Mouse (Mus musculus): ENCODE results near the gene Gm10518. TPM values are rescaled to one million over a fixed set of nuclear protein-coding genes. Genes with fewer than 3 reads are reported as not detected.
A peak's percentile ranks its signal among the peaks of the same experiment; 100 is the strongest.
"Not testable (repeated sequence)": the region's sequence is repeated elsewhere in the genome, so short reads cannot be mapped to it uniquely, and the experiment has no call there.

Gm10518 gene
- polyA plus RNA-seq, 1 experiment: not detected

- TF ChIP-seq TAL1 (IDR thresholded peaks at IDR 0.05; ENCODE audit: low read length): peak; percentile 44; the same call in 2 of the 3 replicates
- TF ChIP-seq GATA1 (IDR thresholded peaks at IDR 0.05; ENCODE audit: low read length): peak; percentile 88
- Histone ChIP-seq H3K27me3 (ENCODE audit: control insufficient read depth) (no peaks in the 10 kb centered on the region), H3K36me3 (ENCODE audit: control insufficient read depth) (peaks cover 27% of the 10 kb centered on the region), H3K4me3 (replicated peaks) (peak within 1 kb of the TSS; percentile 98), H3K9me3 (ENCODE audit: control insufficient read depth, low read length) (no peaks in the 10 kb centered on the region), H3K4me1 (ENCODE audit: control insufficient read depth) (peaks cover 78% of the 10 kb centered on the region)
These were observed 450 bp downstream of the Gm10518 start, which contains the start of gene Ahctf1 for GRCm38 (mm10) chr1:179803513-179804139. TSS of gene Ahctf1 (minus strand) at chr1:179803680.

- H3K27me3 ChIP-seq (ENCODE audit: control insufficient read depth): no peaks in the 10 kb centered on the region
- peak overlapping the region; percentile 98 for H3K4me3 ChIP-seq (replicated peaks)
- H3K4me1 ChIP-seq (ENCODE audit: control insufficient read depth): peaks cover 78% of the 10 kb centered on the region
- H3K9me3 ChIP-seq (ENCODE audit: control insufficient read depth, low read length): no peaks in the 10 kb centered on the region
- peaks cover 20% of the 10 kb centered on the region for H3K36me3 ChIP-seq (ENCODE audit: control insufficient read depth)
- TF ChIP-seq GATA1 (IDR thresholded peaks at IDR 0.05; ENCODE audit: low read length): no peak
- peak; percentile 63 for TF ChIP-seq TAL1 (IDR thresholded peaks at IDR 0.05; ENCODE audit: low read length)
These were observed 1.1 kb downstream of the Gm10518 start for GRCm38 (mm10) chr1:179804140-179804881.

GRCm38 (mm10) chr1:179805751-179806150 lies 2.6 kb downstream of the Gm10518 start:
- Histone ChIP-seq H3K9me3 (ENCODE audit: control insufficient read depth, low read length) (no peaks in the 10 kb centered on the region), H3K4me1 (ENCODE audit: control insufficient read depth) (peaks cover 73% of the 10 kb centered on the region)
- TF ChIP-seq GATA1 (IDR thresholded peaks at IDR 0.05; ENCODE audit: low read length): no peak

GRCm38 (mm10) chr1:179807468-179807867 lies 4.3 kb downstream of the Gm10518 start:
- no peaks in the 10 kb centered on the region for H3K36me3 ChIP-seq (ENCODE audit: control insufficient read depth)
- no peak overlapping the region for H3K4me3 ChIP-seq (replicated peaks)
- no peak for TF ChIP-seq TAL1 (IDR thresholded peaks at IDR 0.05; ENCODE audit: low read length)
- no peak for TF ChIP-seq GATA1 (IDR thresholded peaks at IDR 0.05; ENCODE audit: low read length)
- H3K9me3 ChIP-seq (ENCODE audit: control insufficient read depth, low read length): no peaks in the 10 kb centered on the region
- H3K4me1 ChIP-seq (ENCODE audit: control insufficient read depth): peaks cover 67% of the 10 kb centered on the region
- H3K27me3 ChIP-seq (ENCODE audit: control insufficient read depth): no peaks in the 10 kb centered on the region

More at GRCm38 (mm10) chr1:179805751-179806150, 2.6 kb downstream of the Gm10518 start:
- Histone ChIP-seq H3K36me3 (ENCODE audit: control insufficient read depth) (peaks cover 7% of the 10 kb centered on the region), H3K27me3 (ENCODE audit: control insufficient read depth) (no peaks in the 10 kb centered on the region), H3K4me3 (replicated peaks) (no peak overlapping the region)

- no peaks in the 10 kb centered on the region for H3K36me3 ChIP-seq (ENCODE audit: control insufficient read depth)
- no peaks in the 10 kb centered on the region for H3K27me3 ChIP-seq (ENCODE audit: control insufficient read depth)
- TF ChIP-seq TAL1 (IDR thresholded peaks at IDR 0.05; ENCODE audit: low read length) (no peak), GATA1 (IDR thresholded peaks at IDR 0.05; ENCODE audit: low read length) (no peak)
- H3K4me3 ChIP-seq (replicated peaks): no peak overlapping the region
- peaks cover 75% of the 10 kb centered on the region for H3K4me1 ChIP-seq (ENCODE audit: control insufficient read depth)
- no peaks in the 10 kb centered on the region for H3K9me3 ChIP-seq (ENCODE audit: control insufficient read depth, low read length)
These were observed 5.1 kb downstream of the Gm10518 start for GRCm38 (mm10) chr1:179808300-179808699.

- H3K9me3 ChIP-seq (ENCODE audit: control insufficient read depth, low read length): no peaks in the 10 kb centered on the region
- peaks cover 51% of the 10 kb centered on the region for H3K4me1 ChIP-seq (ENCODE audit: control insufficient read depth)
- no peak overlapping the region for H3K4me3 ChIP-seq (replicated peaks)
- no peaks in the 10 kb centered on the region for H3K27me3 ChIP-seq (ENCODE audit: control insufficient read depth)
- TF ChIP-seq GATA1 (IDR thresholded peaks at IDR 0.05; ENCODE audit: low read length): no peak
- no peak for TF ChIP-seq TAL1 (IDR thresholded peaks at IDR 0.05; ENCODE audit: low read length)
- H3K36me3 ChIP-seq (ENCODE audit: control insufficient read depth): no peaks in the 10 kb centered on the region
These were observed 10.2 kb downstream of the Gm10518 start for GRCm38 (mm10) chr1:179813385-179813784.

- Histone ChIP-seq H3K4me3 (replicated peaks) (no peak overlapping the region), H3K9me3 (ENCODE audit: control insufficient read depth, low read length) (no peaks in the 10 kb centered on the region), H3K4me1 (ENCODE audit: control insufficient read depth) (peaks cover 46% of the 10 kb centered on the region), H3K36me3 (ENCODE audit: control insufficient read depth) (no peaks in the 10 kb centered on the region), H3K27me3 (ENCODE audit: control insufficient read depth) (no peaks in the 10 kb centered on the region)
- TF ChIP-seq TAL1 (IDR thresholded peaks at IDR 0.05; ENCODE audit: low read length) (no peak), GATA1 (IDR thresholded peaks at IDR 0.05; ENCODE audit: low read length) (no peak)
These were observed 11.4 kb downstream of the Gm10518 start for GRCm38 (mm10) chr1:179814616-179815015.

GRCm38 (mm10) chr1:179818490-179819278 lies 15.5 kb downstream of the Gm10518 start:
- H3K4me1 ChIP-seq (ENCODE audit: control insufficient read depth): peaks cover 23% of the 10 kb centered on the region
- not testable (repeated sequence) for H3K4me3 ChIP-seq (replicated peaks); H3K27me3 ChIP-seq (ENCODE audit: control insufficient read depth); H3K36me3 ChIP-seq (ENCODE audit: control insufficient read depth); H3K9me3 ChIP-seq (ENCODE audit: control insufficient read depth, low read length)

- Histone ChIP-seq H3K27me3 (ENCODE audit: control insufficient read depth) (no peaks in the 10 kb centered on the region), H3K9me3 (ENCODE audit: control insufficient read depth, low read length) (peaks cover 12% of the 10 kb centered on the region), H3K4me1 (ENCODE audit: control insufficient read depth) (peaks cover 7% of the 10 kb centered on the region), H3K36me3 (ENCODE audit: control insufficient read depth) (no peaks in the 10 kb centered on the region; the same call in 1 of the 2 replicates), H3K4me3 (replicated peaks) (no peak overlapping the region)
- no peak for TF ChIP-seq TAL1 (IDR thresholded peaks at IDR 0.05; ENCODE audit: low read length)
- no peak for TF ChIP-seq GATA1 (IDR thresholded peaks at IDR 0.05; ENCODE audit: low read length)
These were observed 21.4 kb downstream of the Gm10518 start for GRCm38 (mm10) chr1:179824549-179824948.

All from erythroblast, embryonic 14.5 days (primary cell).